Mouse (Mus musculus) urinary bladder, adult 2 months (tissue): ENCODE results near the gene Lrrc41. TPM values are rescaled to one million over a fixed set of nuclear protein-coding genes. Genes with fewer than 3 reads are reported as not detected.
A peak's percentile ranks its signal among the peaks of the same experiment; 100 is the strongest.

Experiments
- DNase-seq: peaks from one replicate; pipeline ENCODE4 v3.0.0; 2022; ENCODE audit warnings: low spot score
- polyA plus RNA-seq: library from polyadenylated mRNA; depleted of rRNA; stranded (reverse); fragments of >200 nt; gene quantifications from 2 replicates; pipeline ENCODE4 v1.2.3, GENCODE M21; 2012; rRNA removed

The Lrrc41 gene
- polyA plus RNA-seq, 1 experiment: 26.4 TPM

DNA sequence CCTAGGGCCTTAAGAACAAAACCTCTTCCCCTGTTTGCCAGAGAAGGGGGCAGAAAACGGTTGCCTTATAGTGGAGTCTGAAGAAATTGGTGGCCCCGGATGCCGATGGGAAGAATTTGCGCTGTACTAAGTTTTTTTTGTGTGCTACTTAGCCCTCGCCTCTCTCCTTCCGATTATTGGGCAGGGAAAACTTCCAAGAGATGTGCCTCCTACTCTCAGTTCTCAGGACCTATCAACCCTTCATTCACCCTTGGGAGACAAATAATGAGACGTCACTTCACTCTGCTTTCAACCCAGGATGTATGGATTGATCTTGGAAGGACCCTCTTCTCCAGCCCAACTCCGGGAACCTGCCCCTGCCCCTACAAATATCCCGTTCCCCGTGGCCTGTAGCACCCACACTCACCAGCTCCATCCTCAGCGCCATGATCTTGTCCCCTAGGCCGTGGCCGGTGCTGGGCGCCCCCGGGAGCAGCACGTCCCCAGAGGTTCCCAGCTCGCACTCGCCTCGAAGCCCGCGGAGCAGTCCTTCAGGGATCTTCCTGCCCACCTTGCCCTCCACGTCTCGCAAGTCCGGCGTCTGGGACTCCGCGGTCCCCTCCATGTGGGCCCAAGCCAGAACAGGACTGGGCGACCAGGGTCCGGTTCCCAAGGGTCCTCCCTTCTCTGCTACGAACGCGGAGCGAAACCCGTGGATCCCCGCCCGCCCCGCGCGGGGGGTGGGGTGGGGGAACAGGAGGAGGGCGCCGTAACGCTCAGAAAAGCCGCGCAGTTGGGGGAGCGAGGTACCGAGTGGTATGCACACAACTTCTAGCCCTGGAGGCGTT, 69.0 kb downstream of the Lrrc41 start:
- DNase-seq: peak; percentile 70

Other genes with a start within 250 kb of the Lrrc41 start
- 10.3 and 19.3 TPM in 2 replicates for gene Mob3c, start 247.2 kb upstream of the Lrrc41 start, polyA plus RNA-seq
- 44.8 and 59.6 TPM in 2 replicates for gene Mknk1, start 236.1 kb upstream of the Lrrc41 start, polyA plus RNA-seq
- 0.04 TPM in 1 of 2 replicates, not detected in the other for gene Kncn, start 190.9 kb upstream of the Lrrc41 start, polyA plus RNA-seq
- not detected in 2 replicates for gene 6430628N08Rik, start 184.6 kb upstream of the Lrrc41 start, polyA plus RNA-seq
- gene Dmbx1, start 135.3 kb upstream of the Lrrc41 start, polyA plus RNA-seq: not detected in 2 replicates
- 11.9 and 14.2 TPM in 2 replicates for gene Faah, start 57.3 kb upstream of the Lrrc41 start, polyA plus RNA-seq
- gene Nsun4, start 21.4 kb upstream of the Lrrc41 start, polyA plus RNA-seq: 10.3 and 11.1 TPM in 2 replicates
- 669 and 757 TPM in 2 replicates for gene Uqcrh, start 198 bp upstream of the Lrrc41 start, polyA plus RNA-seq
- 1.1 and 1.3 TPM in 2 replicates for gene Rad54l, start 48.4 kb downstream of the Lrrc41 start, polyA plus RNA-seq
- gene Pomgnt1, start 48.6 kb downstream of the Lrrc41 start, polyA plus RNA-seq: 62.6 and 72.7 TPM in 2 replicates
- gene Lurap1, start 76.1 kb downstream of the Lrrc41 start, polyA plus RNA-seq: 3.9 and 4.5 TPM in 2 replicates
- gene Tspan1, start 92.3 kb downstream of the Lrrc41 start, polyA plus RNA-seq: 0.62 and 0.83 TPM in 2 replicates
- gene 1700042G07Rik, start 98.1 kb downstream of the Lrrc41 start, polyA plus RNA-seq: not detected in 2 replicates
- gene Gm49337, start 98.1 kb downstream of the Lrrc41 start, polyA plus RNA-seq: not detected in 2 replicates
- 17.8 and 18.0 TPM in 2 replicates for gene Pik3r3, start 146.3 kb downstream of the Lrrc41 start, polyA plus RNA-seq